ENCODE assay signal across 6 mouse cellular contexts in genomic region chr6:120811999-120812398, GRCm38 (mm10). TPM values are rescaled to one million over a fixed set of nuclear protein-coding genes. Genes with fewer than 3 reads are reported as not detected.
"Had no signal": no experiment of that assay in that cellular context is flagged by ENCODE, and none has a peak within 500 bp of the region (broad histone marks: within the 10 kb centered on the region; RNA-seq: fewer than 3 reads in every experiment).

No protein-coding gene starts in this region.

RNA-seq across cellular contexts. Expression of gene Slc25a18, which starts 38.6 kb away (rescaled TPM):
- total RNA-seq: hematopoietic stem cell, adult 5-6 weeks had no signal
- polyA plus RNA-seq: heart, embryonic 13.5 days; intestine, embryonic 16.5 days; intestine, postnatal 0 days; kidney, embryonic 14.5 days; kidney, postnatal 0 days had no signal
